Mouse (Mus musculus) adrenal gland, adult 8-10 months (tissue): Measurements from ENCODE around the gene 4930442H23Rik. TPM values are rescaled to one million over a fixed set of nuclear protein-coding genes. Genes with fewer than 3 reads are reported as not detected.
"Not testable (repeated sequence)": the region's sequence is repeated elsewhere in the genome, so short reads cannot be mapped to it uniquely, and the experiment has no call there.

Source experiments
- DNase-seq: peaks from one replicate; pipeline ENCODE4 v3.0.0; 2022
- total RNA-seq, 4 experiments: library from RNA; stranded (reverse); gene quantifications; 2 replicates each; pipeline ENCODE4 v1.2.4; 2022

Gene 4930442H23Rik
- total RNA-seq, 4 experiments from 2014 or later = not detected

GRCm38 (mm10) chr10:81176466-81177271, 7.0 kb downstream of the 4930442H23Rik start, which contains the start of gene Eef2:
Eef2 (plus strand) TSS chr10:81176631.
- DNase-seq = peak; percentile 97

- DNase-seq = peak; percentile 70
These were observed 7.6 kb downstream of the 4930442H23Rik start for GRCm38 (mm10) chr10:81175936-81176465.

- not testable (repeated sequence) for DNase-seq
These were observed 8.3 kb downstream of the 4930442H23Rik start for GRCm38 (mm10) chr10:81175345-81175701.

GRCm38 (mm10) chr10:81174617-81175344, 8.9 kb downstream of the 4930442H23Rik start:
- peak; percentile 83 for DNase-seq

GRCm38 (mm10) chr10:81173132-81173531, 10.5 kb downstream of the 4930442H23Rik start:
- DNase-seq = peak; percentile 81

GRCm38 (mm10) chr10:81169411-81169900, 14.2 kb downstream of the 4930442H23Rik start:
- not testable (repeated sequence) for DNase-seq

GRCm38 (mm10) chr10:81168521-81169244, 15.0 kb downstream of the 4930442H23Rik start:
- peak; percentile 84 for DNase-seq

- no peak for DNase-seq
These were observed 15.6 kb downstream of the 4930442H23Rik start for GRCm38 (mm10) chr10:81168087-81168431.

GRCm38 (mm10) chr10:81167200-81168086, 16.2 kb downstream of the 4930442H23Rik start, which contains the start of gene Pias4:
Pias4 (minus strand) TSS chr10:81167923.
- peak; percentile 100 for DNase-seq

GRCm38 (mm10) chr10:81165118-81165517, 18.5 kb downstream of the 4930442H23Rik start:
- no peak for DNase-seq

GRCm38 (mm10) chr10:81162318-81162652, 21.4 kb downstream of the 4930442H23Rik start:
- no peak for DNase-seq

- DNase-seq = no peak
These were observed 21.9 kb downstream of the 4930442H23Rik start for GRCm38 (mm10) chr10:81161602-81162317.

- no peak for DNase-seq
These were observed 28.9 kb downstream of the 4930442H23Rik start for GRCm38 (mm10) chr10:81154736-81155135.

GRCm38 (mm10) chr10:81154313-81154712, 29.3 kb downstream of the 4930442H23Rik start:
- no peak for DNase-seq

- no peak for DNase-seq
These were observed 31.0 kb downstream of the 4930442H23Rik start for GRCm38 (mm10) chr10:81152609-81153008.

GRCm38 (mm10) chr10:81151261-81151660, 32.4 kb downstream of the 4930442H23Rik start:
- no peak for DNase-seq

- DNase-seq = no peak
These were observed 37.4 kb downstream of the 4930442H23Rik start for GRCm38 (mm10) chr10:81146296-81146695.

GRCm38 (mm10) chr10:81145778-81146177, 37.9 kb downstream of the 4930442H23Rik start:
- no peak for DNase-seq

GRCm38 (mm10) chr10:81145307-81145706, 38.3 kb downstream of the 4930442H23Rik start:
- no peak for DNase-seq

GRCm38 (mm10) chr10:81144667-81145066, 39.0 kb downstream of the 4930442H23Rik start:
- DNase-seq = no peak
